ENCODE assay signal across 9 mouse cellular contexts in genomic region chr11:97812491-97812921, GRCm38 (mm10). TPM values are rescaled to one million over a fixed set of nuclear protein-coding genes. Genes with fewer than 3 reads are reported as not detected.
DNase-seq lines count a peak whose midpoint lies in the region; ATAC-seq lines count a peak whose summit lies in the region.
"Had no signal": no experiment of that assay in that cellular context is flagged by ENCODE, and none has a peak within 500 bp of the region (broad histone marks: within the 10 kb centered on the region; RNA-seq: fewer than 3 reads in every experiment).

No protein-coding gene starts in this region.

- no peak overlapping the region for H3K4me3 ChIP-seq in kidney, embryonic 14.5 days (ENCODE audit: low read length)
- H3K4me3 ChIP-seq in hindbrain, embryonic 12.5 days, result 0 out of 2 replicates have a peak overlapping the region, but pooled peaks have one; percentile 1
- no peak overlapping the region for H3K4me3 ChIP-seq in midbrain, embryonic 16.5 days (ENCODE audit: low read depth, low read length)

- H3K4me1 ChIP-seq in kidney, embryonic 14.5 days (ENCODE audit: control insufficient read depth, insufficient read depth, low read length), result peaks cover 87% of the 10 kb centered on the region
- H3K4me1 ChIP-seq in hindbrain, embryonic 12.5 days, result peaks cover 80% of the 10 kb centered on the region
- H3K4me1 ChIP-seq in midbrain, embryonic 16.5 days (ENCODE audit: control insufficient read depth, insufficient read depth, low read length), result peaks cover 50% of the 10 kb centered on the region

- H3K36me3 ChIP-seq in kidney, embryonic 14.5 days (ENCODE audit: control insufficient read depth, insufficient read depth, low read length), result peaks cover 43% of the 10 kb centered on the region
- peaks cover 50% of the 10 kb centered on the region for H3K36me3 ChIP-seq in hindbrain, embryonic 12.5 days
- H3K36me3 ChIP-seq in midbrain, embryonic 16.5 days (ENCODE audit: control insufficient read depth, insufficient read depth, low read length), result peaks cover 15% of the 10 kb centered on the region; the same call in 1 of the 2 replicates

- no peaks in the 10 kb centered on the region for H3K27me3 ChIP-seq in kidney, embryonic 14.5 days (ENCODE audit: control insufficient read depth, insufficient read depth, low read length)
- H3K27me3 ChIP-seq in hindbrain, embryonic 12.5 days, result no peaks in the 10 kb centered on the region
- H3K27me3 ChIP-seq in midbrain, embryonic 16.5 days (ENCODE audit: control insufficient read depth, insufficient read depth, low read depth, low read length), result no peaks in the 10 kb centered on the region

- no peak for DNase-seq in kidney, postnatal 36 days
- peak; percentile 86 for DNase-seq in brain, adult 2 months (ENCODE audit: low read depth, low spot score)
- no peak for DNase-seq in ovary, postnatal 10 days (ENCODE audit: low spot score)
- no peak for DNase-seq in natural killer cell, adult 2 months (ENCODE audit: low spot score in 2 of 2)
- no peak for DNase-seq in spleen, adult 18-20 months

- peak overlapping the region; percentile 79 for H3K27ac ChIP-seq in kidney, embryonic 14.5 days (ENCODE audit: low read depth, low read length)
- H3K27ac ChIP-seq in hindbrain, embryonic 12.5 days, result peak overlapping the region; percentile 95
- H3K27ac ChIP-seq in midbrain, embryonic 16.5 days (ENCODE audit: low read length), result peak overlapping the region; percentile 93

- no peak overlapping the region for H3K9ac ChIP-seq in kidney, embryonic 14.5 days (ENCODE audit: low read depth, low read length)
- H3K9ac ChIP-seq in hindbrain, embryonic 12.5 days, result peak overlapping the region; percentile 49
- peak overlapping the region; percentile 60 for H3K9ac ChIP-seq in midbrain, embryonic 16.5 days (ENCODE audit: low read depth, low read length)

- no peaks in the 10 kb centered on the region for H3K9me3 ChIP-seq in kidney, embryonic 14.5 days (ENCODE audit: control insufficient read depth, low read length)
- H3K9me3 ChIP-seq in hindbrain, embryonic 12.5 days (replicated peaks), result no peaks in the 10 kb centered on the region
- no peaks in the 10 kb centered on the region for H3K9me3 ChIP-seq in midbrain, embryonic 16.5 days (replicated peaks; ENCODE audit: control insufficient read depth, low read length, poor library complexity, severe bottlenecking)
- H3K9me3 ChIP-seq: G1E had no signal

- WGBS in kidney, embryonic 14.5 days, result 42% methylated on average over 3 of the region's 3 CpGs
- 21% methylated on average over 3 of the region's 3 CpGs for WGBS in hindbrain, embryonic 12.5 days
- 9% methylated on average over 3 of the region's 3 CpGs for WGBS in midbrain, embryonic 16.5 days

- peak; percentile 32; the same call in 1 of the 2 replicates for ATAC-seq in kidney, embryonic 14.5 days (ENCODE audit: low FRiP score, low TSS enrichment)
- ATAC-seq in hindbrain, embryonic 12.5 days (ENCODE audit: low FRiP score), result peak; percentile 86
- ATAC-seq in midbrain, embryonic 16.5 days, result peak; percentile 92

- no peak overlapping the region; the same call in 1 of the 2 replicates for H3K4me2 ChIP-seq in kidney, embryonic 14.5 days (replicated peaks; ENCODE audit: low read depth, low read length)
- peak overlapping the region; percentile 44 for H3K4me2 ChIP-seq in hindbrain, embryonic 12.5 days (replicated peaks)
- peak overlapping the region; percentile 50 for H3K4me2 ChIP-seq in midbrain, embryonic 16.5 days (ENCODE audit: low read length)

RNA-seq across cellular contexts. Expression of gene Lasp1, which starts 13.7 kb away (rescaled TPM):
- polyA plus RNA-seq in kidney, embryonic 14.5 days (2014; fragmentation: Nextera tagmentation; extraction: Ambion mirVana), result 46.9 and 57.2 TPM in 2 replicates
- 111 and 120 TPM in 2 replicates for polyA plus RNA-seq in hindbrain, embryonic 12.5 days (2016; fragmentation: Nextera tagmentation; extraction: Ambion mirVana)
- polyA plus RNA-seq in midbrain, embryonic 16.5 days (2015; fragmentation: Nextera tagmentation; extraction: Ambion mirVana), result 194 and 202 TPM in 2 replicates

RNA-seq across cellular contexts. Expression of gene B230217C12Rik, which starts 28.1 kb away (rescaled TPM):
- polyA plus RNA-seq in kidney, embryonic 14.5 days (2014; fragmentation: Nextera tagmentation; extraction: Ambion mirVana), result 8.6 and 11.3 TPM in 2 replicates
- polyA plus RNA-seq in hindbrain, embryonic 12.5 days (2016; fragmentation: Nextera tagmentation; extraction: Ambion mirVana), result 14.1 and 14.8 TPM in 2 replicates
- 36.7 and 43.8 TPM in 2 replicates for polyA plus RNA-seq in midbrain, embryonic 16.5 days (2015; fragmentation: Nextera tagmentation; extraction: Ambion mirVana)
- polyA plus RNA-seq: G1E had no signal

RNA-seq across cellular contexts. Expression of gene Rpl23, which starts 30.3 kb away (rescaled TPM):
- polyA plus RNA-seq in kidney, embryonic 14.5 days (2014; fragmentation: Nextera tagmentation; extraction: Ambion mirVana), result 695 and 947 TPM in 2 replicates
- polyA plus RNA-seq in hindbrain, embryonic 12.5 days (2016; fragmentation: Nextera tagmentation; extraction: Ambion mirVana), result 347 and 376 TPM in 2 replicates
- polyA plus RNA-seq in midbrain, embryonic 16.5 days (2015; fragmentation: Nextera tagmentation; extraction: Ambion mirVana), result 267 and 286 TPM in 2 replicates

RNA-seq across cellular contexts. Expression of gene 1700001P01Rik, which starts 36.8 kb away (rescaled TPM):
- polyA plus RNA-seq in kidney, embryonic 14.5 days (2014; fragmentation: Nextera tagmentation; extraction: Ambion mirVana), result 0.56 TPM in 1 of 2 replicates, not detected in the other
- 0.68 and 0.98 TPM in 2 replicates for polyA plus RNA-seq in hindbrain, embryonic 12.5 days (2016; fragmentation: Nextera tagmentation; extraction: Ambion mirVana)
- polyA plus RNA-seq in midbrain, embryonic 16.5 days (2015; fragmentation: Nextera tagmentation; extraction: Ambion mirVana), result 0.74 TPM in 1 of 2 replicates, not detected in the other

RNA-seq across cellular contexts. Expression of gene Cwc25, which starts 46.1 kb away (rescaled TPM):
- 12.6 and 13.7 TPM in 2 replicates for polyA plus RNA-seq in kidney, embryonic 14.5 days (2014; fragmentation: Nextera tagmentation; extraction: Ambion mirVana)
- 22.0 and 25.4 TPM in 2 replicates for polyA plus RNA-seq in hindbrain, embryonic 12.5 days (2016; fragmentation: Nextera tagmentation; extraction: Ambion mirVana)
- polyA plus RNA-seq in midbrain, embryonic 16.5 days (2015; fragmentation: Nextera tagmentation; extraction: Ambion mirVana), result 15.9 and 17.2 TPM in 2 replicates

Comparison
In these comparisons a context has a peak if more than half of its experiments do, and no peak if none do; other contexts are left out.
1. ATAC-seq: peak in every context shown above with its lines; median percentile 92 in midbrain, embryonic 16.5 days; 86 in hindbrain, embryonic 12.5 days; 32 in kidney, embryonic 14.5 days.